Mouse (Mus musculus): ENCODE measurements around the gene Olfr164. TPM values are rescaled to one million over a fixed set of nuclear protein-coding genes. Genes with fewer than 3 reads are reported as not detected.

The Olfr164 gene
- not detected in 2 replicates for polyA plus RNA-seq (2015; fragmentation: Nextera tagmentation; extraction: Ambion mirVana)

GRCm38 (mm10) chr16:19313964-19314363 lies at the start of gene Olfr164:
TSS of gene Olfr164 (minus strand) at chr16:19314064.
- no peaks in the 10 kb centered on the region for H3K4me1 ChIP-seq (ENCODE audit: control insufficient read depth, insufficient read depth, low read depth, low read length)
- 39% methylated on average over 1 of the region's 1 CpGs for WGBS
- no peak for ATAC-seq
- no peak within 1 kb of the TSS for H3K27ac ChIP-seq (ENCODE audit: low read depth, low read length)
- H3K4me2 ChIP-seq (ENCODE audit: low read length) = no peak within 1 kb of the TSS
- no peaks in the 10 kb centered on the region for H3K36me3 ChIP-seq (ENCODE audit: control insufficient read depth, insufficient read depth, low read length)
- no peaks in the 10 kb centered on the region for H3K9me3 ChIP-seq (ENCODE audit: control insufficient read depth, low read length)
- no peaks in the 10 kb centered on the region for H3K27me3 ChIP-seq (replicated peaks; ENCODE audit: control insufficient read depth, insufficient read depth, low read length)
- H3K4me3 ChIP-seq (ENCODE audit: low read length) = no peak within 1 kb of the TSS
- H3K9ac ChIP-seq (ENCODE audit: low read depth, low read length) = no peak within 1 kb of the TSS

DNA sequence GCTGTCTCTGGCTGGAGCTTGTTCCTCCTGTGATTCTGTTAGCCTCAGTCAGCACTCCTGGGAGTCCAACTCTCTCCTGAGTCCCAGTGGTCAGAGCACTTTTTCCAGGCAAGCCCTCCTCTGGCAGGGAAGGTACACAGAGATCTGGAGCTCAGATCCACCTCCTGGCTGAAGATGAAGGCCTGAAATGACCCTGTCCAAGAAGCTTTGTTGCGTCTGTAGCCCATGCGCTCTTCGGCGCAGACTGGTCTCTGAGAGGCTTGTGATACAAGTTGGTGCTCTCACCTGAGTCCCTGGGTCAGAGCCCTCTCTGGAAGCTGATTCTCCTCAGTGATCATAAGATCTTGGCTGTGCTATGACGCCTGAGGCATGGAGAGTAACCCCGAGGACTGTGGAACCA lies 35.2 kb upstream of the Olfr164 start:
- ATAC-seq = no peak

DNA sequence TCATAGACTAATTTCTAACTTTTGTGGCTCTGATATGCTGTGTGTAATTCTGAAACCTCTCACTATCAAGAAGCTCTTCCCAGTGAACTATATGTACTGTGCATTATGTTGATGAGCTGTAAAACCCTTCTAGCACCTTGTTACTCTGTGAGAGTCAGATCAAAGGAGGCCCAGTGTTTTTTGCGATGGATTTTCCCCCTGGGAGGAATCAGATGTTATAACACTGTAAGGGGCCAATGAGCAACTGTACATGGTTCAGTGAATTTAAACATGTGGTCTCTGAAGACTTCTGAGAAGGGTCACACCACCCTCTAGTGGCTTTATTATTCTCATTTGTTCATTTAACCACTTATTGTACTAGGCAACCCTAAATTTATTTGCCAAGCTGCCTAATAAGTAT lies 50.6 kb downstream of the Olfr164 start:
- no peaks in the 10 kb centered on the region for H3K4me1 ChIP-seq (ENCODE audit: control insufficient read depth, insufficient read depth, low read depth, low read length)
- H3K9ac ChIP-seq (ENCODE audit: low read depth, low read length) = no peak overlapping the region
- H3K9me3 ChIP-seq (ENCODE audit: control insufficient read depth, low read length) = no peaks in the 10 kb centered on the region
- no peaks in the 10 kb centered on the region for H3K27me3 ChIP-seq (replicated peaks; ENCODE audit: control insufficient read depth, insufficient read depth, low read length)
- no peak overlapping the region for H3K4me3 ChIP-seq (ENCODE audit: low read length)
- no peak for ATAC-seq
- no peaks in the 10 kb centered on the region for H3K36me3 ChIP-seq (ENCODE audit: control insufficient read depth, insufficient read depth, low read length)
- WGBS = 25% methylated on average over 1 of the region's 1 CpGs
- no peak overlapping the region for H3K27ac ChIP-seq (ENCODE audit: low read depth, low read length)
- no peak overlapping the region for H3K4me2 ChIP-seq (ENCODE audit: low read length)

More for the DNA sequence above, 35.2 kb upstream of the Olfr164 start:
- Histone ChIP-seq H3K4me2 (ENCODE audit: low read length) (no peak overlapping the region), H3K9me3 (ENCODE audit: control insufficient read depth, low read length) (peaks cover 3% of the 10 kb centered on the region; the same call in 1 of the 2 replicates), H3K36me3 (ENCODE audit: control insufficient read depth, insufficient read depth, low read length) (no peaks in the 10 kb centered on the region), H3K27ac (ENCODE audit: low read depth, low read length) (no peak overlapping the region), H3K4me1 (ENCODE audit: control insufficient read depth, insufficient read depth, low read depth, low read length) (no peaks in the 10 kb centered on the region), H3K27me3 (replicated peaks; ENCODE audit: control insufficient read depth, insufficient read depth, low read length) (no peaks in the 10 kb centered on the region), H3K4me3 (ENCODE audit: low read length) (no peak overlapping the region), H3K9ac (ENCODE audit: low read depth, low read length) (no peak overlapping the region)
- 94% methylated on average over 6 of the region's 6 CpGs for WGBS

DNA sequence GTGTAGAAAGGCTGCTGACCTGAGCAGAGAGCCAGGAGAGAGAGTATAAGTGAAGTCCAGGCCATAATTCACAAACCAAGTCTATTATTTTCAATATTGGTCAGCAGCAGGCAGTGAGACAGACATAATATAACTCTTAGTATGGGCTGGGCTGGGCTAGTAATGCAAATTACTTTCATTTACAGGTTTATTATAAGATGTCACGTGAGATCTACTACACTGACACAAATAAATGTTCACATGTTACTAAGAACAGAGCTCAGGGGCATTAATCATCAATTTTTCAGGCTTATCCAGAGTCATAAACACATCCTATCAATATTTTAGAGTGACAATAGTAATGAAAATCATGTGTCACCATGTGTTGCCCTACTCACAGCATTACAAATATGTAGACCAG lies 53.1 kb downstream of the Olfr164 start:
- WGBS = 68% methylated on average over 1 of the region's 1 CpGs
- Histone ChIP-seq H3K27ac (ENCODE audit: low read depth, low read length) (no peak overlapping the region), H3K4me2 (ENCODE audit: low read length) (no peak overlapping the region), H3K4me1 (ENCODE audit: control insufficient read depth, insufficient read depth, low read depth, low read length) (no peaks in the 10 kb centered on the region), H3K4me3 (ENCODE audit: low read length) (no peak overlapping the region), H3K9me3 (ENCODE audit: control insufficient read depth, low read length) (no peaks in the 10 kb centered on the region), H3K9ac (ENCODE audit: low read depth, low read length) (no peak overlapping the region), H3K36me3 (ENCODE audit: control insufficient read depth, insufficient read depth, low read length) (no peaks in the 10 kb centered on the region), H3K27me3 (replicated peaks; ENCODE audit: control insufficient read depth, insufficient read depth, low read length) (no peaks in the 10 kb centered on the region)
- ATAC-seq = no peak

DNA sequence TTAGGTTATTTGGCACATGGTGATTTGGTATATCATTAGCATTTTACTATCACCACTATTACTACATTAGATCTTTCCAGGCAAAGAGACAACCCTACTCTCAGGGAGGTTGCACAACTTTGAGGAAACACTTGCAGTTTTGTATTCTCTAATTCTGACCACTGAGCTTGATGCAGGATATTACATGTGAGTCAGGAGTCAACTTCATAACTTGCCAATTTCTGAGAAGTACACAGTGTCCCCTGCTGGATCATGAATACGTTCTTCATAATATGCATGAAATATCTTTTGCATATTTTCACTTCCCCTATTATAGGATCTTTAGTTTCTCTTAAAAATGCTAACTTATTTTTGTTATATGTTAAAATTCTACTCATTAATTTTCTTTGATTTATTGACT lies 68.0 kb downstream of the Olfr164 start:
- H3K4me3 ChIP-seq (ENCODE audit: low read length) = no peak overlapping the region
- no peak for ATAC-seq
- WGBS = 88% methylated on average over 1 of the region's 1 CpGs
- no peak overlapping the region for H3K9ac ChIP-seq (ENCODE audit: low read depth, low read length)
- no peaks in the 10 kb centered on the region for H3K27me3 ChIP-seq (replicated peaks; ENCODE audit: control insufficient read depth, insufficient read depth, low read length)
- no peak overlapping the region for H3K27ac ChIP-seq (ENCODE audit: low read depth, low read length)
- H3K4me1 ChIP-seq (ENCODE audit: control insufficient read depth, insufficient read depth, low read depth, low read length) = no peaks in the 10 kb centered on the region
- no peaks in the 10 kb centered on the region for H3K36me3 ChIP-seq (ENCODE audit: control insufficient read depth, insufficient read depth, low read length)
- H3K4me2 ChIP-seq (ENCODE audit: low read length) = no peak overlapping the region
- H3K9me3 ChIP-seq (ENCODE audit: control insufficient read depth, low read length) = peaks cover 4% of the 10 kb centered on the region; the same call in 1 of the 2 replicates

GRCm38 (mm10) chr16:19241539-19242025 lies 72.3 kb downstream of the Olfr164 start:
- no peaks in the 10 kb centered on the region for H3K4me1 ChIP-seq (ENCODE audit: control insufficient read depth, insufficient read depth, low read depth, low read length)
- no peaks in the 10 kb centered on the region for H3K27me3 ChIP-seq (replicated peaks; ENCODE audit: control insufficient read depth, insufficient read depth, low read length)
- H3K9ac ChIP-seq (ENCODE audit: low read depth, low read length) = no peak overlapping the region
- no peaks in the 10 kb centered on the region for H3K36me3 ChIP-seq (ENCODE audit: control insufficient read depth, insufficient read depth, low read length)
- no peaks in the 10 kb centered on the region for H3K9me3 ChIP-seq (ENCODE audit: control insufficient read depth, low read length)
- H3K27ac ChIP-seq (ENCODE audit: low read depth, low read length) = no peak overlapping the region
- no peak overlapping the region for H3K4me3 ChIP-seq (ENCODE audit: low read length)
- H3K4me2 ChIP-seq (ENCODE audit: low read length) = no peak overlapping the region
- ATAC-seq = no peak

GRCm38 (mm10) chr16:19240792-19241538 lies 72.9 kb downstream of the Olfr164 start:
- no peaks in the 10 kb centered on the region for H3K36me3 ChIP-seq (ENCODE audit: control insufficient read depth, insufficient read depth, low read length)
- H3K4me2 ChIP-seq (ENCODE audit: low read length) = no peak overlapping the region
- H3K27me3 ChIP-seq (replicated peaks; ENCODE audit: control insufficient read depth, insufficient read depth, low read length) = no peaks in the 10 kb centered on the region
- ATAC-seq = no peak
- no peaks in the 10 kb centered on the region for H3K4me1 ChIP-seq (ENCODE audit: control insufficient read depth, insufficient read depth, low read depth, low read length)
- WGBS = 82% methylated on average over 6 of the region's 6 CpGs
- H3K9ac ChIP-seq (ENCODE audit: low read depth, low read length) = no peak overlapping the region
- no peak overlapping the region for H3K27ac ChIP-seq (ENCODE audit: low read depth, low read length)
- no peak overlapping the region for H3K4me3 ChIP-seq (ENCODE audit: low read length)
- H3K9me3 ChIP-seq (ENCODE audit: control insufficient read depth, low read length) = no peaks in the 10 kb centered on the region

DNA sequence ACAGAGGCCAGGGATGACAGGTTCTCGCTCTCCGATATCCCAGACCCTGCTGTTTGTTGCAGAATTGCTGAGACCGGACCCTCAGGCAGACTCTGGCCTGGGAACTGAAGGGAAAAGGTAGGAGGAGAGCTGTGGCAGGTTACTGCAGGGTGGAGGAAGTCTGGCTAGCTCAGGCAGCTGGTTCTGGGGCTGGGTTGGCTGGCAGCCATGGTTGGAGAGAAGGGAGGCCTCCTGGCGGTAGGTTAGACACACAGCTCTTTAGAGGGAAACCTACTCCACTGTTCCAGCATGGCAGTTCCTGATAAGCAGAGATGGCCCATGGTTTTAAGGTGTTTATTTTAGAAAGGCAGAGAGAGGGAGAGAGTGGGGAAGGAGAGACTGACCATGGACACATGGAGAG lies 77.1 kb downstream of the Olfr164 start:
- no peak for ATAC-seq
- no peak overlapping the region for H3K4me3 ChIP-seq (ENCODE audit: low read length)

More for the DNA sequence above, 77.1 kb downstream of the Olfr164 start:
- Histone ChIP-seq H3K9me3 (ENCODE audit: control insufficient read depth, low read length) (no peaks in the 10 kb centered on the region), H3K27me3 (replicated peaks; ENCODE audit: control insufficient read depth, insufficient read depth, low read length) (no peaks in the 10 kb centered on the region), H3K4me1 (ENCODE audit: control insufficient read depth, insufficient read depth, low read depth, low read length) (no peaks in the 10 kb centered on the region), H3K27ac (ENCODE audit: low read depth, low read length) (no peak overlapping the region), H3K9ac (ENCODE audit: low read depth, low read length) (no peak overlapping the region), H3K4me2 (ENCODE audit: low read length) (no peak overlapping the region), H3K36me3 (ENCODE audit: control insufficient read depth, insufficient read depth, low read length) (no peaks in the 10 kb centered on the region)
- WGBS = 91% methylated on average over 4 of the region's 4 CpGs
